Mouse (Mus musculus): Measurements from ENCODE around the gene Actl7a. TPM values are rescaled to one million over a fixed set of nuclear protein-coding genes. Genes with fewer than 3 reads are reported as not detected.

Actl7a gene
- polyA plus RNA-seq (2016; fragmentation: Nextera tagmentation; extraction: Ambion mirVana), result not detected in 2 replicates

DNA sequence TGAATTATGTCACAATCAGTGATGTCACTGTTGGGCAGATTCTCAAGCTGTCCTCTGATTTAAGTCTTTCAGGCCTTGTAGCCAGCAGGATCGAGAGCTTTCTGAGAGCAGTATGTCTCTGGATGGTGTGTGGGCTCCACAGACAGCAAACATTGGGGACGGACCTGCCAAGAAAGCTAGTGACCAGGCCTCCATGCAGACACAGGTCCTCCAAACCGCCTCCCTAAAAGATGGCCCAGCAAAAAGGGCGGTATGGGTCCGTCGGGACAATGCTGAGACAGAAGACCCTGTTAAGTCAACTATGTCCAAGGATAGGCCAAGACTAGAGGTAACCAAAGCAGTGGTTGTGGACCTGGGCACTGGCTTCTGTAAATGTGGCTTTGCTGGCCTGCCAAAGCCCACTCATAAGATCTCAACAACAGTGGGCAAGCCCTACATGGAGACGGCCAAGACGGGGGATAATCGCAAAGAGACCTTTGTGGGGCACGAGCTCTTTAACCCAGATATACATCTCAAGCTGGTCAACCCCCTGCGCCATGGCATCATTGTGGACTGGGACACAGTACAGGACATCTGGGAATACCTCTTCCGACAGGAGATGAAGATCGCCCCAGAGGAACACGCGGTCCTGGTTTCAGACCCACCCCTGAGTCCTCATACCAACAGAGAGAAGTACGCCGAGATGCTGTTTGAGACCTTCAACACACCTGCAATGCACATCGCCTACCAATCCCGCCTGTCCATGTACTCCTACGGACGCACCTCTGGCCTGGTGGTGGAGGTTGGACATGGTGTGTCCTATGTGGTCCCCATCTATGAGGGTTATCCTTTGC lies at the start of gene Actl7a:
TSS of gene Actl7a (plus strand) at position 51 of the 833 bp plus-strand sequence.
- DNase-seq (ENCODE audit: low spot score), result no peak
- H3K27ac ChIP-seq (replicated peaks), result no peak within 1 kb of the TSS
- no peaks in the 10 kb centered on the region for H3K4me1 ChIP-seq
- 97% methylated on average over 21 of the region's 21 CpGs for WGBS
- no peaks in the 10 kb centered on the region for H3K27me3 ChIP-seq (ENCODE audit: low read depth, poor library complexity, severe bottlenecking)
- peaks cover 52% of the 10 kb centered on the region for H3K36me3 ChIP-seq
- no peak within 1 kb of the TSS for H3K4me3 ChIP-seq
- no peaks in the 10 kb centered on the region for H3K9me3 ChIP-seq (replicated peaks)

GRCm38 (mm10) chr4:56696401-56696800 lies 46.8 kb upstream of the Actl7a start:
- no peak for DNase-seq (ENCODE audit: low spot score)
- 82% methylated on average over 7 of the region's 7 CpGs for WGBS
- Histone ChIP-seq H3K27ac (replicated peaks) (no peak overlapping the region), H3K4me1 (no peaks in the 10 kb centered on the region), H3K9me3 (replicated peaks) (no peaks in the 10 kb centered on the region), H3K36me3 (no peaks in the 10 kb centered on the region), H3K4me3 (no peak overlapping the region), H3K27me3 (ENCODE audit: low read depth, poor library complexity, severe bottlenecking) (no peaks in the 10 kb centered on the region)

DNA sequence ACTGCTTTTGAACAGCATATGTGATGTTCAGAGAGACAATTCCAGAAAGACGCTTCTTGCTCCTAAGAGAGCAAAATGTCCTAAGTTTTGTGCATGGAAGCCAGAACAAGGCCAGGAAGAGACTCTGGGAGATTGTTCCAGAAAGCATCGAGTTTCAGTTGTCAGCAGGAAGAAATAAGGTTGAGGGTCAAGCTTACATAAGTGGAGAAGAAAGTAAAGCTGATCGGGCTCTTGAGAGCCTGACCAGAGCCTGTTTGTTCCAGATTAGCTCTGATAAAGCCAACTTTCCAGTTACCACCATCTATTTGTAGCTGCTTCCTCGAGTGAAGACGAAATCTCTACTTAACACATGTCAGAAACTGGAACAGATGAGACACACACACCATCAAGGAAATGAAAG lies 44.5 kb upstream of the Actl7a start:
- H3K9me3 ChIP-seq (replicated peaks), result no peaks in the 10 kb centered on the region
- no peaks in the 10 kb centered on the region for H3K36me3 ChIP-seq

DNA sequence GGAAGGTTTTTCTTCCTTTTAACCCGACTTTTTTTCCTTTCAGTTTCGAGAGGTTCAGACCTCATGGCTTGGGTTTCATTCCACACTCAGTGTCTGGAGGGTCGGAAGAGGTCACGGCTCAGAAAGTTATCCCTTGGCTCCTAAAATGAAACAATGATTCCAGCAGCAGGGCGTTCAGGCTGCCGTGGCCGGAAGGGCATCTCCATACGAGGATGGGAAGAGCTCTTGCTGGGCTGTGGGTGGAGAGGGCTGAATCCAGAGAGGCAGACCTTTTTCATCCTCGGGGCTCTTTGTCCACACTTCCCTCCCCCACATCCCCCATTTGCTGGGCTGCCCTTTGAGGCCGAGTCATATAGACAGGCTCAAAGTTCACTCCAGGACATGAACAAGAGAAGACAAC lies 41.0 kb upstream of the Actl7a start:
- peaks cover 33% of the 10 kb centered on the region for H3K4me1 ChIP-seq
- no peaks in the 10 kb centered on the region for H3K27me3 ChIP-seq (ENCODE audit: low read depth, poor library complexity, severe bottlenecking)
- peak overlapping the region; percentile 30 for H3K4me3 ChIP-seq
- H3K36me3 ChIP-seq, result no peaks in the 10 kb centered on the region
- peak overlapping the region; percentile 78 for H3K27ac ChIP-seq (replicated peaks)
- DNase-seq (ENCODE audit: low spot score), result peak; percentile 76
- H3K9me3 ChIP-seq (replicated peaks), result no peaks in the 10 kb centered on the region
- WGBS, result 6% methylated on average over 10 of the region's 10 CpGs

More for the DNA sequence above, 44.5 kb upstream of the Actl7a start:
- DNase-seq (ENCODE audit: low spot score), result no peak
- H3K4me3 ChIP-seq, result no peak overlapping the region
- no peak overlapping the region for H3K27ac ChIP-seq (replicated peaks)
- H3K4me1 ChIP-seq, result peaks cover 20% of the 10 kb centered on the region
- H3K27me3 ChIP-seq (ENCODE audit: low read depth, poor library complexity, severe bottlenecking), result no peaks in the 10 kb centered on the region
- 71% methylated on average over 5 of the region's 5 CpGs for WGBS

GRCm38 (mm10) chr4:56713155-56713554 lies 30.1 kb upstream of the Actl7a start:
- Histone ChIP-seq H3K9me3 (replicated peaks) (no peaks in the 10 kb centered on the region), H3K4me3 (no peak overlapping the region), H3K27ac (replicated peaks) (no peak overlapping the region), H3K36me3 (no peaks in the 10 kb centered on the region), H3K27me3 (ENCODE audit: low read depth, poor library complexity, severe bottlenecking) (no peaks in the 10 kb centered on the region), H3K4me1 (peaks cover 8% of the 10 kb centered on the region)
- whole genome bisulfite sequencing, result 90% methylated on average over 3 of the region's 3 CpGs
- DNase-seq (ENCODE audit: low spot score), result no peak

DNA sequence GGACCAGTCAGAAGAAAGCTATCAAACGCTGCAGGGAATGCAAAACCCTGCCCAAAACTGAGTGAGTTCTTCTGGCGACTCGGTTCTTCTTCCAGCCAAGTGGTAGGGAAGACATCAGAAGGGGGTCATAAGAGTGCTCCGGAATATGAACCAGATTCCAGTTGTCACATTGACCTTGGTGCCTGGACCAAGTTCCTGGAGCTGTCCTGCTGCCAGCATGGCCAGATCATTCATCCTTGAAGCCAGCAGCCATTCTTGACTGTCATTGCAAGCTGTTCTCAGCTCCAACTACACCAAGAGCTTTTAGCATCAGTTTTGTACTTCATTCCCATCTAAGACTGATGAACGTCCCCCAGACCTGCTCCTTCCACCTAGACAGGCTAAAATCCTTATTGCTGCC lies 26.4 kb upstream of the Actl7a start:
- DNase-seq (ENCODE audit: low spot score), result no peak
- Histone ChIP-seq H3K4me1 (no peaks in the 10 kb centered on the region), H3K36me3 (no peaks in the 10 kb centered on the region), H3K27me3 (ENCODE audit: low read depth, poor library complexity, severe bottlenecking) (no peaks in the 10 kb centered on the region), H3K4me3 (no peak overlapping the region), H3K27ac (replicated peaks) (no peak overlapping the region), H3K9me3 (replicated peaks) (no peaks in the 10 kb centered on the region)
- WGBS, result 64% methylated on average over 5 of the region's 5 CpGs

- Histone ChIP-seq H3K9me3 (replicated peaks) (no peaks in the 10 kb centered on the region), H3K4me1 (no peaks in the 10 kb centered on the region), H3K27ac (replicated peaks) (no peak overlapping the region), H3K27me3 (ENCODE audit: low read depth, poor library complexity, severe bottlenecking) (no peaks in the 10 kb centered on the region), H3K36me3 (no peaks in the 10 kb centered on the region), H3K4me3 (no peak overlapping the region)
- WGBS, result 89% methylated on average over 3 of the region's 3 CpGs
- DNase-seq (ENCODE audit: low spot score), result no peak
Measured at GRCm38 (mm10) chr4:56717932-56718331, 25.3 kb upstream of the Actl7a start.

DNA sequence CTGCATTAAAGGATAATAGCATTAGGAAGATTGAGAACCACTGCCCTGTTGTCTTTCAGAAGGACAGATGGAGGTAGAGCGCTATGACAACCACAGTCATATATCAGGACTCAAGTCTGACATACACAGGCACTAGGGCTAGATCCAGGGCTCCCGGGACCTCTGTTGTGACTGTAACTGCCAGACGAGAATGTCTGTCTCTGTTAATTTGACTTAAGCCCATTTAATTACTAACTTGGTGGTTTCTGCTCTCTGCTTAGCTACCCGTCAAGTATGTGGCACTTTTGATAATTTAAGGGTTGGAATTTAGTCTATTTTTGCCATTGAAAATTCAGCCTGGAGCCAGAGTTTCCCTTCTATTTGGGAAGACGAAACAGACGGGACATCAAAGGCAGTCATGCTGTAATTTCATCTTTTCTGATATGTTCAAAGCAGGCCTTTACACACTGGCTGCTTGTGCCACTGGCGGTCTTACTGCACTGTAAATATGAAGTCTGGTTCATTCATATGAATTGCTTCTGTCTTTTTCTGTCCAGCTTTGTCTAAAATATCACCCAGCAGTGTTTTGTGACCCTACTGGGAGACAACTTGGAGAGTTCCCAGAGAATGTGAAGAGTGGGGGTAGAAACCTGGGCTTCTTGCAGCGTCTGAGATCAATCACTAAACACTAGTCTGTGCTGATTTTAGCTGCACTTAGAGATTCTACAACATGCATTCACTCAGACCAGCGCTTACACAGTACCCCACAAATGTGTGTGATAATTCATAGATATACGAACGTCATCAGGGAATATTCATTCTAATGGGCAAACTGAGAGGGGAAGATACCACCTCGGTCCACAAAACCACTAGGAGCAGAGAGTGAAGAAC lies 24.4 kb upstream of the Actl7a start:
- no peaks in the 10 kb centered on the region for H3K36me3 ChIP-seq
- WGBS, result 84% methylated on average over 12 of the region's 12 CpGs
- H3K27ac ChIP-seq (replicated peaks), result no peak overlapping the region
- H3K4me3 ChIP-seq, result no peak overlapping the region
- H3K9me3 ChIP-seq (replicated peaks), result no peaks in the 10 kb centered on the region
- no peaks in the 10 kb centered on the region for H3K4me1 ChIP-seq
- H3K27me3 ChIP-seq (ENCODE audit: low read depth, poor library complexity, severe bottlenecking), result no peaks in the 10 kb centered on the region
- DNase-seq (ENCODE audit: low spot score), result no peak

DNA sequence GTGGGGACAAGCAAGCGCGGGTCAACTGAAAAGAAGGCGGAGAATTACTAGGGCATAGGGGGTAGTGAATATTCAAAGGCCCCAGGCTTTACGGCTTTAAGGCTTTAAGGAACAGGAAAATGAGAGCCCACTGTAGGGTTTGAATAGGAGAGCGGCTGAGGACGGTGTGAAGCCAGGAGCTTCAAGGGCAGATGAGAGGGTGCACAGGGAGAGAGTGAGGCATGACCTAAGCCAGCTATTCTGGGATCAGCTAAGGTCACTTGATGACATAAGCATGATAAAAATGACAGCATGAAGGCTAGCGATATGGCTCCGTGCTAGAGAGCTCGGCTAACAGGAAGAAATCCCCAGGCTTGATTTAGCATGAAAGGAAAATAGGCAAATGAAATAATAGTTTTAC lies 23.8 kb upstream of the Actl7a start:
- WGBS, result 74% methylated on average over 9 of the region's 9 CpGs
- Histone ChIP-seq H3K27me3 (ENCODE audit: low read depth, poor library complexity, severe bottlenecking) (no peaks in the 10 kb centered on the region), H3K4me1 (no peaks in the 10 kb centered on the region), H3K4me3 (no peak overlapping the region), H3K9me3 (replicated peaks) (no peaks in the 10 kb centered on the region), H3K36me3 (no peaks in the 10 kb centered on the region), H3K27ac (replicated peaks) (no peak overlapping the region)
- DNase-seq (ENCODE audit: low spot score), result no peak

DNA sequence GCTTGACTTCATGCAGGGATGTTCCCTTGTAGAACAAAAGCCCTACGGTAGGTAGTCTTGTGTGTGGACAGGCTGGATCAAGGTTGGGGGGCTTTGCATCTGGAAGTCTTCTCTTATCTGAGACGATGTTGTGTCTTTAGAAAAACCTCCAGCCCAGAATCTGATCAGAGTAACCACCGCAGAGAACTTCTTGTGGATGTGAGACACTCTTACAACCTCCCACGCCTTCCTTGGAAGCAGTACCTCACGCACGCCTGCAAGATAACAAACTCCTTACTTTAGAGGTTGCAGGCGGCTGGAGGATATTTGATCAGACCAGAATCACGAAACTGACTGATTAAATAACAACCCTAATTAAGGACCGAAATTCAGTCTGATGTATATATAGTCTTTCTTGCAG lies 22.8 kb upstream of the Actl7a start:
- Histone ChIP-seq H3K4me3 (no peak overlapping the region), H3K27me3 (ENCODE audit: low read depth, poor library complexity, severe bottlenecking) (no peaks in the 10 kb centered on the region), H3K27ac (replicated peaks) (no peak overlapping the region), H3K9me3 (replicated peaks) (no peaks in the 10 kb centered on the region), H3K4me1 (no peaks in the 10 kb centered on the region), H3K36me3 (no peaks in the 10 kb centered on the region)
- WGBS, result 85% methylated on average over 9 of the region's 9 CpGs
- no peak for DNase-seq (ENCODE audit: low spot score)

GRCm38 (mm10) chr4:56721469-56721868 lies 21.7 kb upstream of the Actl7a start:
- peak; percentile 39 for DNase-seq (ENCODE audit: low spot score)
- 29% methylated on average over 3 of the region's 3 CpGs for WGBS
- Histone ChIP-seq H3K36me3 (no peaks in the 10 kb centered on the region), H3K4me3 (no peak overlapping the region), H3K27me3 (ENCODE audit: low read depth, poor library complexity, severe bottlenecking) (no peaks in the 10 kb centered on the region), H3K27ac (replicated peaks) (no peak overlapping the region), H3K4me1 (no peaks in the 10 kb centered on the region), H3K9me3 (replicated peaks) (no peaks in the 10 kb centered on the region)

GRCm38 (mm10) chr4:56722346-56722745 lies 20.9 kb upstream of the Actl7a start:
- Histone ChIP-seq H3K36me3 (no peaks in the 10 kb centered on the region), H3K4me3 (no peak overlapping the region), H3K4me1 (no peaks in the 10 kb centered on the region), H3K27ac (replicated peaks) (no peak overlapping the region), H3K9me3 (replicated peaks) (no peaks in the 10 kb centered on the region), H3K27me3 (ENCODE audit: low read depth, poor library complexity, severe bottlenecking) (no peaks in the 10 kb centered on the region)
- 78% methylated on average over 6 of the region's 6 CpGs for WGBS
- DNase-seq (ENCODE audit: low spot score), result no peak

DNA sequence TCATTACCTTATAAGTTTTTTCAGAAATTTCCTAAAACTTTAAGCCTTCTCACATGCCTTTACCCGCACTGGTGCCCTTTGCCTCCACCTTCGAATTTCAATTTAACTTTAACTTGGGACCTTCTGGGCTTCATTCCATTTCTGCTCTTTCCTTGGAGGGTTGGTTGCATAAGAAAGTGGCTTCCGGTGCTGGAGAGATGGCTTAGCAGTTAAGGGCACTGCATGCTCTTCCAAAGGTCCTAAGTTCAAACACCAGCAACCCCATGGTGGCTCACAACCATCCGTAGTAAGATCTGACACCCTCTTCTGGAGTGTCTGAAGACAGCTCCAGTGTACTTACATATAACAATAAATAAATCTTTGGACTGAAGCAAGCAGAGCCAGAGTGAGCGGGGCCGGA lies 20.0 kb upstream of the Actl7a start:
- Histone ChIP-seq H3K27me3 (ENCODE audit: low read depth, poor library complexity, severe bottlenecking) (no peaks in the 10 kb centered on the region), H3K27ac (replicated peaks) (no peak overlapping the region), H3K9me3 (replicated peaks) (no peaks in the 10 kb centered on the region), H3K36me3 (no peaks in the 10 kb centered on the region), H3K4me1 (no peaks in the 10 kb centered on the region), H3K4me3 (no peak overlapping the region)
- no peak for DNase-seq (ENCODE audit: low spot score)
- 93% methylated on average over 6 of the region's 6 CpGs for WGBS
